Mouse (Mus musculus) heart, adult 2 months (tissue): ENCODE data around the gene Glrx3.

ENCODE experiments used
- CTCF ChIP-seq: fragments of 200-600 bp; IDR thresholded peaks from 2 replicates; pipeline ENCODE4 v1.8.1; 2022; ENCODE audit warnings: antibody characterized with exemption, mild to moderate bottlenecking, moderate library complexity
- EP300 ChIP-seq: fragments of 200-500 bp; IDR thresholded peaks from 2 replicates; pipeline ENCODE4 v1.6.1; 2011; ENCODE audit warnings: low read depth, low read length, control low read depth; ENCODE audit not compliant: insufficient read depth
- POLR2A ChIP-seq: fragments of 200-500 bp; IDR thresholded peaks from 2 replicates; pipeline ENCODE4 v1.6.1; 2011; ENCODE audit warnings: mild to moderate bottlenecking, low read depth, low read length, control low read depth; ENCODE audit not compliant: insufficient read depth

GRCm38 (mm10) chr7:137488391-137488790 lies 51.0 kb downstream of the Glrx3 start:
- TF ChIP-seq CTCF = no peak
- no peak for TF ChIP-seq POLR2A
- no peak for TF ChIP-seq EP300
